Mouse (Mus musculus) liver, embryonic 14.5 days (tissue): ENCODE results near the gene Dmrtc1a. TPM values are rescaled to one million over a fixed set of nuclear protein-coding genes. Genes with fewer than 3 reads are reported as not detected.
"Not testable (repeated sequence)": the region's sequence is repeated elsewhere in the genome, so short reads cannot be mapped to it uniquely, and the experiment has no call there.

Experiments
- ATAC-seq: fragments of 200-750 bp; cut with Nextera tagmentation; 2 replicates; pipeline ENCODE4 v1.8.0; 2017; ENCODE audit warnings: moderate number of reproducible peaks, mild to moderate bottlenecking, moderate library complexity; ENCODE audit not compliant: insufficient read depth
- DNase-seq, 3 experiments: peaks; one replicate each; pipeline ENCODE4 v3.0.0-alpha.2; 2012 to 2013; ENCODE audit warnings: low read depth in 3 of 3, low spot score in 3 of 3
- H3K27ac ChIP-seq: fragments of 300-500 bp; sonication (generic); 2 replicates; pipeline ENCODE4 v1.5.1; 2014; ENCODE audit warnings: moderate library complexity, mild to moderate bottlenecking, control low read depth, inconsistent platforms
- H3K27me3 ChIP-seq: fragments of 300-500 bp; sonication (generic); 2 replicates; pipeline ENCODE4 v1.6.1; 2014; ENCODE audit warnings: mild to moderate bottlenecking, low read length, moderate library complexity; ENCODE audit not compliant: control insufficient read depth, insufficient read depth
- H3K36me3 ChIP-seq: fragments of 300-500 bp; sonication (generic); replicated peaks from 2 replicates; pipeline ENCODE4 v1.6.1; 2014; ENCODE audit warnings: low read depth; ENCODE audit not compliant: control insufficient read depth, insufficient read depth
- H3K4me1 ChIP-seq, 2 experiments: fragments of 200-500 bp in 1 of 2; fragments of 300-500 bp in 1 of 2; sonication (generic) in 1 of 2; replicated peaks; 2 replicates each; pipeline ENCODE4 v1.6.1; 2012 to 2014; ENCODE audit warnings: antibody characterized with exemption in 1 of 2, inconsistent platforms in 1 of 2, low read length in 1 of 2; ENCODE audit not compliant: control insufficient read depth in 2 of 2, insufficient read depth in 2 of 2
- H3K4me2 ChIP-seq: fragments of 300-500 bp; sonication (generic); 2 replicates; pipeline ENCODE4 v1.6.1; 2014; ENCODE audit warnings: low read depth, mild to moderate bottlenecking, control low read depth, moderate library complexity
- H3K4me3 ChIP-seq, 2 experiments: fragments of 200-500 bp in 1 of 2; fragments of 300-500 bp in 1 of 2; sonication (generic) in 1 of 2; 2 replicates each; pipeline ENCODE4 v1.5.1; 2012 to 2014; ENCODE audit warnings: low read depth in 2 of 2, low read length in 2 of 2, mild to moderate bottlenecking in 2 of 2, control low read depth in 1 of 2, inconsistent platforms in 1 of 2, moderate library complexity in 1 of 2; ENCODE audit not compliant: insufficient read depth in 1 of 2
- H3K9ac ChIP-seq: fragments of 300-500 bp; sonication (generic); replicated peaks from 2 replicates; pipeline ENCODE4 v1.6.1; 2014; ENCODE audit warnings: mild to moderate bottlenecking, control low read depth, moderate library complexity
- H3K9me3 ChIP-seq: fragments of 300-500 bp; sonication (generic); 2 replicates; pipeline ENCODE4 v1.6.1; 2016; ENCODE audit warnings: low read length, mixed read lengths; ENCODE audit not compliant: control insufficient read depth
- CTCF ChIP-seq: IDR thresholded peaks from 2 replicates; pipeline ENCODE4 v1.5.1; 2016; ENCODE audit warnings: antibody characterized with exemption, low read depth, control low read depth
- EP300 ChIP-seq: IDR thresholded peaks from 2 replicates; pipeline ENCODE4 v1.6.1; 2016; ENCODE audit warnings: antibody characterized with exemption, low read depth
- WGBS: fragments of 180-500 bp; shearing (Covaris S2); extraction: QIAGEN DNeasy Blood & Tissue Kit; methylation state at CpG from one replicate; pipeline ENCODE4 v1.1.7; 2014; ENCODE audit not compliant: insufficient replicate concordance; 5-methylcytosine and 5-hydroxymethylcytosine counted together
- polyA plus RNA-seq, 2 experiments: library from polyadenylated mRNA; depleted of rRNA in 1 of 2; stranded (reverse) in 1 of 2; unstranded in 1 of 2; fragments of >200 nt; fragmentation: Nextera tagmentation in 1 of 2; extraction: Ambion mirVana in 1 of 2; gene quantifications; 2 replicates each; pipeline versions ENCODE4 v1.2.1 to v1.2.3; 2012 to 2014

Gene Dmrtc1a
- polyA plus RNA-seq (2012; rRNA removed) (not detected in 2 replicates), polyA plus RNA-seq (2014; fragmentation: Nextera tagmentation; extraction: Ambion mirVana) (0.13 TPM in 1 of 2 replicates, not detected in the other)

DNA sequence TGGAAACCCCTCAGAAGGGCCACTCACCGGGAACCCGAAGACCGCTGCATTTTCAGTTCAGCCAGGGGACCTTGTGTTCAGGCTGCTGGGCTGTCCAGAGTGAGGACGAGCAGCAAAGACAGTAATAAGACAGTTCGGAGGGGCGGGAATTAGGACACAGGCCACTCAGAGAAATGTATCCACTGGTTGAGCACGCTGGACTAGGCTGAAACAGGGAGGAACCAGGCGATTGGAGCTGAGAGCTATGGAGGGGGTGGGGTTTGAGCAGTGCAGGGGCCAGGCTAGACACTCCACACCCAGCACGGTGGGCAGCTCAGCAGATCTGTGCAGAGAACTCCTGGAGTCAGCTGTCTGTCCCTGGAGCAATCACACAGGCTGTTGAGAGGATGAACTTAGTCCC, at the start of gene Dmrtc1a, which contains the start of gene 1700011M02Rik:
Gene Dmrtc1a, minus strand, starts transcription at position 101 of the 400 bp plus-strand sequence.
Gene 1700011M02Rik, plus strand, starts transcription at position 319 of the 400 bp plus-strand sequence.
- H3K27me3 ChIP-seq, H3K9ac ChIP-seq, DNase-seq, ATAC-seq, H3K4me2 ChIP-seq, H3K36me3 ChIP-seq, H3K4me1 ChIP-seq, H3K4me3 ChIP-seq, H3K9me3 ChIP-seq, H3K27ac ChIP-seq: not testable (repeated sequence)
- 63% methylated on average over 4 of the region's 9 CpGs for WGBS

DNA sequence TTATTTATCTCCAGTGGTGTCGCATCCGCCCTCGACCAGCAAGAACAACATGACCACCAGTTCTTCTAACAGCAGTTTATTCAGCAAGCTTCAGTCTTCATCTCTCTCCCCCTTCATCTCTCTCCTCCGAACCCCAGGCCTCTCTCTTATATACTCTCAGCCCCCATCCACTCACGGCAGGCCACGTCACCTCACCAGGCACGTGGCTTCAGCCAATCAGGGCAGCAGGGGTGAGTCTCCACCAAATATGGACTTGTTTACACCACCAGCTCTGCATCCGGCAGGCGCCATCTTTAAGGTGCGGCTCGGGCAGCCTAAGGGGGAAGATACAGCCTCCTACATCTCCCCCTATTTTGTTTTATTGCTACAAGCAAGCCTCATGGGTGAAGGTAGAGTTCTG, 41.6 kb upstream of the Dmrtc1a start:
- H3K36me3 ChIP-seq, H3K4me2 ChIP-seq, ATAC-seq, H3K4me3 ChIP-seq, H3K4me1 ChIP-seq, H3K27me3 ChIP-seq, H3K27ac ChIP-seq, H3K9ac ChIP-seq, DNase-seq, H3K9me3 ChIP-seq: not testable (repeated sequence)
- 72% methylated on average over 11 of the region's 11 CpGs for WGBS

DNA sequence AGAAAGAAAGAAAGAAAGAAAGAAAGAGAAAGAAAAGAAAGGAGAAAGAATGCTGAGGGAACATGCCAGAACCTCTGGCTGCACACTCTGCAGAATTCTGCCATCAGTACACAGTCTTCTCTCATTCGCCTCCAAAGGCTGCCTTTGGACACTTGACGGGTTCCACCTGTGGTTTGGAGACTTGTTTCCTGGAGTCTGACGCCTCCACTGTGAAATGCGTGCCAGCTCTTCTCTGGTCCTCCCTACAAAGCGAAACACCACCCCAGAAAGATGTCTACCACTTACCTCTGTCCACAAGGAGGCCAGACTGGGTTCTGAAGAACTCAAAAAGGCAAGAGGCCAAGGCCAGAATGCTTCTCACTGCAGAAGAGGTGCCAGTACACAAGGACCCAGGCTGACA, 28.3 kb upstream of the Dmrtc1a start:
- ATAC-seq = no peak
- Histone ChIP-seq H3K36me3 (no peaks in the 10 kb centered on the region), H3K4me3 (no peak overlapping the region), H3K4me1 (no peaks in the 10 kb centered on the region), H3K9ac (no peak overlapping the region), H3K27me3 (no peaks in the 10 kb centered on the region; the same call in 1 of the 2 replicates), H3K27ac (no peak overlapping the region), H3K4me2 (no peak overlapping the region), H3K9me3 (no peaks in the 10 kb centered on the region)
- DNase-seq = no peak
- TF ChIP-seq CTCF (no peak), EP300 (no peak)
- WGBS = 51% methylated on average over 5 of the region's 5 CpGs

DNA sequence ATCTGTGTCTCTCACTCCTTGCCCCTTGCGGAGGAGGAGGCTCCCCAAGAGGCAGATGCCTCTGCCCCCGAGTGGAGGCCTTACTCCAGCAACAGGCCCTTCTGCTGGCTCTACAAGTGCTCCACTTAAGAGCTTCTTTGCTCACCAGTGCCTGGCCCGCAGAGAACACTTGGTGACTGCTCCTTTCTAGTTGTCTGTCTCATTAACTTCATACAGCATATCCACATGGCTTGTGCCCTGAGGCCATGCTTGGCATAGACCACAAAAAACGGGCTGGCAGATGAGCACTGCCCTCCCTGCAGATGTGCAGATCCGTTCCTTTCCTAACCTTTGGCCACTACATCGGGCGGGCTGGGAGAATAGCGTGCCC, 25.9 kb upstream of the Dmrtc1a start:
- ATAC-seq = no peak
- WGBS = 42% methylated on average over 8 of the region's 8 CpGs
- Histone ChIP-seq H3K27ac (no peak overlapping the region), H3K4me2 (no peak overlapping the region), H3K9me3 (no peaks in the 10 kb centered on the region), H3K9ac (no peak overlapping the region), H3K27me3 (no peaks in the 10 kb centered on the region; the same call in 1 of the 2 replicates), H3K4me3 (no peak overlapping the region), H3K4me1 (no peaks in the 10 kb centered on the region), H3K36me3 (no peaks in the 10 kb centered on the region)
- no peak for DNase-seq
- TF ChIP-seq CTCF = no peak
- TF ChIP-seq EP300 = no peak

DNA sequence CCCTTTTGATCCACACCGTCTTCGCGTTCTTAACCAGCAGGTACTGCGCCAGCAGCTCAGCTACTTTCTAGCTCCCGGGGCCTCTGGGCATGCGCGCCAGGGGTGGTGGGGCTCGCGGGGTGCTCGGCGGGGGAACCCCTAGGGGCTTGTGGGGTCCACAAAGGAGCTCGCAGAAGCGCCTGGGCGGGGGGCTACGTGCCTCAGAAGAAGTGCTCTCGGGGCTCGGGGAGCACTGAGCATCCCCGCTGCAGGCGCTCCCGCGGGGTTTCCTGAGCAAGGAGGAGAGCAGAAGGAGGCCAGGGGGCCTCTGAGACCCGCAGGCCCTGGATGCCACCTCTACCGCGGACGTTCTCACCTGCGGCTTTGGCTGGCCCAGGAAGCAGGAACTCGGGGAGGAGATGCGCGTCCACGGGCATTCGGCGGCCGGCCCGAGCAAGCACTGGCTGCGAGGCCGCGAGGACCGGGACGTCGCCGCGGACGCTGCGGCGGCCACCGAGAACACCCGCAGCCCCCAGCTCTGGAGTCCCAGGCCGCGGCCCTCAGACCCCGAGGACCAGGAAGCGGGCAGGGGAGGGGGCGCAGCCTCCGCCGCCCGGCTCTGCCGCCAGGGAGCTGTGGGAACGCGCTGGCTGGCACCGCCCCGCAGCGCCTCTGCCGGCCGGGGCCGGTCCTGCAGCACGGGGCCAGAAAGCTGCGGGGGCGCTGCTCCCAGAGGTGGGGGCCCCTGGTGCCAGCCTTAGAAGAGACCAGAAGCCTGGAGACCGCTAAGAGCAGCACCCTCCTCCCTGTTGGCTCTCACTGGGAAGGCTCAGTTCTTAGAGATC, 25.3 kb upstream of the Dmrtc1a start:
- H3K4me3 ChIP-seq = peak overlapping the region; percentile 26 to 34; a peak in 3 of 4 replicates
- H3K9ac ChIP-seq = no peak overlapping the region
- WGBS = 19% methylated on average over 46 of the region's 68 CpGs
- 0 out of 2 replicates have a peak, but pooled peaks have one; percentile 17 for TF ChIP-seq CTCF
- no peak for TF ChIP-seq EP300
- no peaks in the 10 kb centered on the region for H3K9me3 ChIP-seq
- no peaks in the 10 kb centered on the region for H3K4me1 ChIP-seq
- H3K36me3 ChIP-seq = no peaks in the 10 kb centered on the region
- no peak for ATAC-seq
- H3K27ac ChIP-seq = no peak overlapping the region
- DNase-seq = no peak
- peak overlapping the region; percentile 49 for H3K4me2 ChIP-seq
- no peaks in the 10 kb centered on the region; the same call in 1 of the 2 replicates for H3K27me3 ChIP-seq
